Mouse (Mus musculus): ENCODE measurements around the gene Ankrd17.

DNA sequence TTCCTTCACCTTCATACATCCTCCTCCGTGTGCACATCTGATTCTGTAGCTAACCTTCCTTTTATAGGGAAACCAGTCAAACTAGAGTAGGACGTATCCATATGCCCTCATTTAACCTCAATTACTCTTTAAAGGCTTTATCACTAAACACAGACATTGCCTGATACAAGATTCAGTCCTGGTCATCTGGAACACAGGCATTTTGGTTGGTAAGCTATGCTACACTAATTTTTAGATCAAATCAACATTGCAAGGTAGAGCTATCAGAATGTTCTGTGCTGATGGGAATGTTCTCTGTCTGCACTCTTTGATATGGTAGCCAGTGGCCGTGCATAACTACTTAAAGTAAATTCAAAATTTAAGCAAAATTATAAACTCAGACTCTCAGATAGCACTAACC is 10.6 kb downstream of the Ankrd17 start:
- TF ChIP-seq CTCF (IDR thresholded peaks at IDR 0.05; ENCODE audit: low read depth, low read length): no peak
- TF ChIP-seq POLR2A (IDR thresholded peaks at IDR 0.05; ENCODE audit: extremely low read depth, insufficient read depth, low read length): no peak
